Mouse (Mus musculus) stomach, embryonic 14.5 days (tissue): ENCODE measurements around the gene Hyal2. TPM values are rescaled to one million over a fixed set of nuclear protein-coding genes. Genes with fewer than 3 reads are reported as not detected.
A peak's percentile ranks its signal among the peaks of the same experiment; 100 is the strongest.

Experiments used
- ATAC-seq: fragments of 200-750 bp; cut with Nextera tagmentation; 2 replicates; pipeline ENCODE4 v1.8.0; 2017; ENCODE audit warnings: low read depth, moderate TSS enrichment; ENCODE audit not compliant: insufficient number of reproducible peaks, insufficient read depth, low FRiP score
- H3K27ac ChIP-seq: fragments of 300-500 bp; sonication (generic); 2 replicates; pipeline ENCODE4 v1.5.1; 2014; ENCODE audit warnings: mild to moderate bottlenecking, low read length, moderate library complexity, mixed read lengths
- H3K27me3 ChIP-seq: fragments of 300-500 bp; sonication (generic); 2 replicates; pipeline ENCODE4 v1.6.1; 2014; ENCODE audit warnings: low read length, control low read depth, mixed read lengths; ENCODE audit not compliant: control insufficient read depth, insufficient read depth
- H3K36me3 ChIP-seq: fragments of 300-500 bp; sonication (generic); 2 replicates; pipeline ENCODE4 v1.6.1; 2014; ENCODE audit warnings: mild to moderate bottlenecking, control low read depth, low read length, moderate library complexity, mixed read lengths; ENCODE audit not compliant: control insufficient read depth, insufficient read depth
- H3K4me1 ChIP-seq: fragments of 300-500 bp; sonication (generic); 2 replicates; pipeline ENCODE4 v1.6.1; 2014; ENCODE audit warnings: low read length, control low read depth, mixed read lengths; ENCODE audit not compliant: control insufficient read depth, insufficient read depth
- H3K4me2 ChIP-seq: fragments of 300-500 bp; sonication (generic); replicated peaks from 2 replicates; pipeline ENCODE4 v1.6.1; 2014; ENCODE audit warnings: low read depth, low read length, control low read depth
- H3K4me3 ChIP-seq: fragments of 300-500 bp; sonication (generic); 2 replicates; pipeline ENCODE4 v1.5.1; 2014; ENCODE audit warnings: low read depth, low read length, control low read depth
- H3K9ac ChIP-seq: fragments of 300-500 bp; sonication (generic); replicated peaks from 2 replicates; pipeline ENCODE4 v1.6.1; 2014; ENCODE audit warnings: low read depth, mild to moderate bottlenecking, control low read depth, low read length, moderate library complexity, mixed read lengths
- H3K9me3 ChIP-seq: fragments of 300-500 bp; sonication (generic); 2 replicates; pipeline ENCODE4 v1.6.1; 2016; ENCODE audit warnings: low read depth, low read length, control low read depth; ENCODE audit not compliant: control insufficient read depth
- WGBS: fragments of 180-500 bp; shearing (Covaris S2); extraction: QIAGEN DNeasy Blood & Tissue Kit; methylation state at CpG from one replicate; pipeline ENCODE4 v1.1.7; 2014; 5-methylcytosine and 5-hydroxymethylcytosine counted together
- polyA plus RNA-seq: library from polyadenylated mRNA; unstranded; fragments of >200 nt; fragmentation: Nextera tagmentation; extraction: Ambion mirVana; gene quantifications from 2 replicates; pipeline ENCODE4 v1.2.1, GENCODE M21; 2014

Gene Hyal2
- polyA plus RNA-seq, result 119 and 127 TPM in 2 replicates

GRCm38 (mm10) chr9:107567702-107568319, at the start of gene Hyal2:
TSS of gene Hyal2 (plus strand) at chr9:107567945.
- H3K4me1 ChIP-seq, result peaks cover 26% of the 10 kb centered on the region
- peak within 1 kb of the TSS; percentile 71 for H3K4me3 ChIP-seq
- H3K27ac ChIP-seq, result peak within 1 kb of the TSS; percentile 93
- no peaks in the 10 kb centered on the region for H3K9me3 ChIP-seq
- H3K36me3 ChIP-seq, result peaks cover 19% of the 10 kb centered on the region
- WGBS, result 7% methylated on average over 18 of the region's 18 CpGs
- H3K9ac ChIP-seq, result peak within 1 kb of the TSS; percentile 73
- peak within 1 kb of the TSS; percentile 83 for H3K4me2 ChIP-seq
- ATAC-seq, result no peak
- no peaks in the 10 kb centered on the region for H3K27me3 ChIP-seq

GRCm38 (mm10) chr9:107520331-107520730, 47.4 kb upstream of the Hyal2 start:
- H3K27me3 ChIP-seq, result no peaks in the 10 kb centered on the region

GRCm38 (mm10) chr9:107521190-107521589, 46.6 kb upstream of the Hyal2 start:
- peak; percentile 10; the same call in 1 of the 2 replicates for ATAC-seq
- peak overlapping the region; percentile 42; the same call in 1 of the 2 replicates for H3K4me2 ChIP-seq
- no peaks in the 10 kb centered on the region for H3K36me3 ChIP-seq
- H3K9ac ChIP-seq, result no peak overlapping the region
- H3K4me3 ChIP-seq, result no peak overlapping the region
- WGBS, result 29% methylated on average over 5 of the region's 5 CpGs
- H3K4me1 ChIP-seq, result peaks cover 13% of the 10 kb centered on the region
- no peak overlapping the region for H3K27ac ChIP-seq
- 0 out of 2 replicates have a peak, but pooled peaks cover 8% of the 10 kb centered on the region for H3K27me3 ChIP-seq
- H3K9me3 ChIP-seq, result no peaks in the 10 kb centered on the region

More at GRCm38 (mm10) chr9:107520331-107520730, 47.4 kb upstream of the Hyal2 start:
- H3K36me3 ChIP-seq, result no peaks in the 10 kb centered on the region
- H3K4me2 ChIP-seq, result no peak overlapping the region
- 67% methylated on average over 6 of the region's 6 CpGs for WGBS
- no peaks in the 10 kb centered on the region for H3K9me3 ChIP-seq
- peaks cover 13% of the 10 kb centered on the region for H3K4me1 ChIP-seq
- no peak overlapping the region for H3K4me3 ChIP-seq
- H3K27ac ChIP-seq, result no peak overlapping the region
- H3K9ac ChIP-seq, result no peak overlapping the region
- no peak for ATAC-seq

- Histone ChIP-seq H3K4me3 (0 out of 2 replicates have a peak overlapping the region, but pooled peaks have one; percentile 5), H3K27me3 (0 out of 2 replicates have a peak, but pooled peaks cover 8% of the 10 kb centered on the region), H3K4me1 (peaks cover 13% of the 10 kb centered on the region), H3K9me3 (no peaks in the 10 kb centered on the region), H3K9ac (0 out of 2 replicates have a peak overlapping the region, but pooled peaks have one; percentile 6), H3K36me3 (no peaks in the 10 kb centered on the region), H3K27ac (peak overlapping the region; percentile 44; the same call in 1 of the 2 replicates), H3K4me2 (peak overlapping the region; percentile 42)
- ATAC-seq, result peak; percentile 69
- 20% methylated on average over 24 of the region's 25 CpGs for WGBS
These were observed 45.9 kb upstream of the Hyal2 start for GRCm38 (mm10) chr9:107521711-107522399.

GRCm38 (mm10) chr9:107522400-107522711, 45.4 kb upstream of the Hyal2 start:
- H3K27ac ChIP-seq, result peak overlapping the region; percentile 44; the same call in 1 of the 2 replicates
- H3K4me1 ChIP-seq, result peaks cover 13% of the 10 kb centered on the region
- H3K4me2 ChIP-seq, result peak overlapping the region; percentile 42
- H3K9me3 ChIP-seq, result no peaks in the 10 kb centered on the region
- H3K27me3 ChIP-seq, result 0 out of 2 replicates have a peak, but pooled peaks cover 8% of the 10 kb centered on the region
- WGBS, result 29% methylated on average over 2 of the region's 2 CpGs
- H3K36me3 ChIP-seq, result no peaks in the 10 kb centered on the region
- ATAC-seq, result no peak
- no peak overlapping the region for H3K9ac ChIP-seq
- H3K4me3 ChIP-seq, result no peak overlapping the region

GRCm38 (mm10) chr9:107526198-107527026, 41.3 kb upstream of the Hyal2 start:
- Histone ChIP-seq H3K4me3 (peak overlapping the region; percentile 29), H3K4me2 (peak overlapping the region; percentile 72), H3K27ac (no peak overlapping the region), H3K9me3 (no peaks in the 10 kb centered on the region), H3K36me3 (no peaks in the 10 kb centered on the region), H3K9ac (no peak overlapping the region), H3K27me3 (0 out of 2 replicates have a peak, but pooled peaks cover 8% of the 10 kb centered on the region), H3K4me1 (peaks cover 7% of the 10 kb centered on the region)
- ATAC-seq, result peak; percentile 76
- 5% methylated on average over 44 of the region's 44 CpGs for WGBS

GRCm38 (mm10) chr9:107533791-107534407, 33.8 kb upstream of the Hyal2 start, which contains the start of gene Tmem115:
TSS of gene Tmem115 (plus strand) at chr9:107533945.
- Histone ChIP-seq H3K27ac (peak within 1 kb of the TSS; percentile 77), H3K36me3 (peaks cover 14% of the 10 kb centered on the region), H3K9me3 (no peaks in the 10 kb centered on the region), H3K27me3 (no peaks in the 10 kb centered on the region), H3K4me2 (peak within 1 kb of the TSS; percentile 91), H3K4me3 (peak within 1 kb of the TSS; percentile 83), H3K9ac (peak within 1 kb of the TSS; percentile 85), H3K4me1 (peaks cover 19% of the 10 kb centered on the region)
- under 1% methylated on average over 47 of the region's 48 CpGs for WGBS
- peak; percentile 97 for ATAC-seq
